Comparison of ENCODE assay signal across 8 mouse cellular contexts in genomic region chr2:173022813-173023212, GRCm38 (mm10). TPM values are rescaled to one million over a fixed set of nuclear protein-coding genes. Genes with fewer than 3 reads are reported as not detected.
A peak's percentile ranks its signal among the peaks of the same experiment; 100 is the strongest.
DNase-seq lines count a peak whose midpoint lies in the region; ATAC-seq and TF ChIP-seq lines count a peak whose summit lies in the region.

No protein-coding gene starts in this region.

- H3K4me3 ChIP-seq in gastrocnemius, adult 2 months: peak overlapping the region; percentile 85
- peak overlapping the region; percentile 90 for H3K4me3 ChIP-seq in bone marrow macrophage, adult 2 months (ENCODE audit: insufficient read depth, low read length)
- peak overlapping the region; percentile 45 for H3K4me3 ChIP-seq in macrophage (ENCODE audit: inconsistent target)

- peak; percentile 71 for DNase-seq in gastrocnemius, adult 2 months
- DNase-seq in gastrocnemius, adult 8-10 months (ENCODE audit: low spot score in 2 of 2): no peak
- DNase-seq in heart, postnatal 10 days: peak; percentile 62 to 71
- no peak for DNase-seq in urinary bladder, postnatal 25 days (ENCODE audit: low spot score)
- no peak for DNase-seq in adrenal gland, postnatal 10 days

- intact Hi-C loops in gastrocnemius, adult 2 months (cut with DNase I): loop anchor here (2.0 kb wide), 1 partner anchor 58 kb away; no protein-coding TSS in a partner anchor
- intact Hi-C loops in heart, postnatal 10 days (cut with DNase I): loop anchor here (2.0 to 10.0 kb wide), 2 partner anchors 22 to 232 kb away; no protein-coding TSS in a partner anchor

- 20% methylated on average over 10 of the region's 10 CpGs for WGBS in macrophage (ENCODE audit: missing documents)

- peak overlapping the region; percentile 95 for H3K27ac ChIP-seq in gastrocnemius, adult 2 months
- no peak overlapping the region for H3K27ac ChIP-seq in bone marrow macrophage, adult 2 months (ENCODE audit: insufficient read depth, low read depth, low read length)
- no peak overlapping the region for H3K27ac ChIP-seq in macrophage

- no peak for TF ChIP-seq CTCF in gastrocnemius, adult 2 months (IDR thresholded peaks at IDR 0.05)
- no peak for TF ChIP-seq CTCF in bone marrow macrophage, adult 2 months (IDR thresholded peaks at IDR 0.05; ENCODE audit: low read depth, low read length)

- H3K36me3 ChIP-seq in macrophage (ENCODE audit: inconsistent target): no peaks in the 10 kb centered on the region

- TF ChIP-seq POLR2A in bone marrow macrophage, adult 2 months (IDR thresholded peaks at IDR 0.05; ENCODE audit: borderline replicate concordance, low read depth, low read length): no peak

- peaks cover 52% of the 10 kb centered on the region for H3K79me2 ChIP-seq in macrophage (ENCODE audit: inconsistent target)

- ATAC-seq in monocyte, adult 5-6 weeks (replicated peaks; ENCODE audit: insufficient number of reproducible peaks, low FRiP score, low TSS enrichment, poor library complexity, severe bottlenecking): no peak

- H3K4me1 ChIP-seq in bone marrow macrophage, adult 2 months (ENCODE audit: control insufficient read depth, insufficient read depth, low read length): peaks cover 36% of the 10 kb centered on the region

RNA-seq across cellular contexts. Expression of gene Rbm38, which starts 2.5 kb away (rescaled TPM):
- 100 to 1,000 TPM; 181 to 246 TPM for total RNA-seq in gastrocnemius, adult 2 months (2021)
- 100 to 1,000 TPM; 180 to 208 (median 192) TPM for total RNA-seq in gastrocnemius, adult 8-10 months (2022)
- 14.6 and 16.3 TPM in 2 replicates for polyA plus RNA-seq in bone marrow macrophage, adult 2 months (2012; ENCODE audit: insufficient read depth, insufficient read length, missing spikeins)
- 100 to 1,000 TPM; 146 to 187 TPM for total RNA-seq in heart, postnatal 10 days (2021)
- 1 to 10 TPM; 1.9 to 9.4 (median 3.8) TPM for total RNA-seq in macrophage (2018; cell fraction: chromatin; rRNA removed)
- 10 to 100 TPM in 12 of 26 experiments, 1 to 10 TPM in 14; 6.2 to 13.4 (median 9.6) TPM for total RNA-seq in macrophage (2018; cell fraction: cytosol; rRNA removed)
- total RNA-seq in macrophage (2018; cell fraction: nucleus; rRNA removed): 1 to 10 TPM; 3.0 to 9.8 (median 5.5) TPM
- 9.6 to 14.5 TPM (median 12.6 TPM) in 3 replicates for polyA plus RNA-seq in macrophage (2018)
- 37.6 to 41.8 TPM (median 37.7 TPM) in 3 replicates for total RNA-seq in monocyte, adult 5-6 weeks (2017)
- total RNA-seq in adrenal gland, postnatal 10 days (2021): 10 to 100 TPM; 25.3 to 39.6 TPM

RNA-seq across cellular contexts. Expression of gene Rae1, which starts 22.9 kb away (rescaled TPM):
- 10 to 100 TPM; 12.4 to 14.4 TPM for total RNA-seq in gastrocnemius, adult 2 months (2021)
- total RNA-seq in gastrocnemius, adult 8-10 months (2022): 10 to 100 TPM in 3 of 4 experiments, 1 to 10 TPM in 1; 8.5 to 11.1 (median 11.0) TPM
- 28.4 and 30.4 TPM in 2 replicates for polyA plus RNA-seq in bone marrow macrophage, adult 2 months (2012; ENCODE audit: insufficient read depth, insufficient read length, missing spikeins)
- 10 to 100 TPM; 37.7 to 42.8 TPM for total RNA-seq in heart, postnatal 10 days (2021)
- 100 to 1,000 TPM in 3 of 26 experiments, 10 to 100 TPM in 23; 16.8 to 112 (median 74.3) TPM for total RNA-seq in macrophage (2018; cell fraction: chromatin; rRNA removed)
- 10 to 100 TPM; 20.7 to 36.1 (median 27.7) TPM for total RNA-seq in macrophage (2018; cell fraction: cytosol; rRNA removed)
- 10 to 100 TPM; 18.3 to 59.3 (median 36.7) TPM for total RNA-seq in macrophage (2018; cell fraction: nucleus; rRNA removed)
- polyA plus RNA-seq in macrophage (2018): 27.7 to 41.7 TPM (median 35.9 TPM) in 3 replicates
- total RNA-seq in monocyte, adult 5-6 weeks (2017): 40.0 to 48.7 TPM (median 46.6 TPM) in 3 replicates
- total RNA-seq in adrenal gland, postnatal 10 days (2021): 10 to 100 TPM; 51.6 to 54.8 TPM

RNA-seq across cellular contexts. Expression of gene Spo11, which starts 45.3 kb away (rescaled TPM):
- total RNA-seq in gastrocnemius, adult 2 months (2021): not detected
- not detected for total RNA-seq in gastrocnemius, adult 8-10 months (2022)
- polyA plus RNA-seq in bone marrow macrophage, adult 2 months (2012; ENCODE audit: insufficient read depth, insufficient read length, missing spikeins): not detected in 2 replicates
- not detected for total RNA-seq in heart, postnatal 10 days (2021)
- not detected for total RNA-seq in macrophage (2018; cell fraction: chromatin; rRNA removed)
- total RNA-seq in macrophage (2018; cell fraction: cytosol; rRNA removed): not detected
- total RNA-seq in macrophage (2018; cell fraction: nucleus; rRNA removed): not detected
- not detected in 3 replicates for polyA plus RNA-seq in macrophage (2018)
- 2.6 to 8.5 TPM (median 7.4 TPM) in 3 replicates for total RNA-seq in monocyte, adult 5-6 weeks (2017)
- total RNA-seq in adrenal gland, postnatal 10 days (2021): not detected

Comparison
In these comparisons a context has a peak if more than half of its experiments do, and no peak if none do; other contexts are left out.
1. DNase-seq: peak in gastrocnemius, adult 2 months (single experiment) and heart, postnatal 10 days (2 of 2); none in gastrocnemius, adult 8-10 months (0 of 2), urinary bladder, postnatal 25 days (single experiment) and adrenal gland, postnatal 10 days (single experiment).
2. Peak in every context shown above with its lines, with median percentiles within 50 percentile points of each other: H3K4me3 ChIP-seq.